Mouse (Mus musculus): ENCODE results near the gene Rere.
A peak's percentile ranks its signal among the peaks of the same experiment; 100 is the strongest.
"Not testable (repeated sequence)": the region's sequence is repeated elsewhere in the genome, so short reads cannot be mapped to it uniquely, and the experiment has no call there.

The Rere gene

DNA sequence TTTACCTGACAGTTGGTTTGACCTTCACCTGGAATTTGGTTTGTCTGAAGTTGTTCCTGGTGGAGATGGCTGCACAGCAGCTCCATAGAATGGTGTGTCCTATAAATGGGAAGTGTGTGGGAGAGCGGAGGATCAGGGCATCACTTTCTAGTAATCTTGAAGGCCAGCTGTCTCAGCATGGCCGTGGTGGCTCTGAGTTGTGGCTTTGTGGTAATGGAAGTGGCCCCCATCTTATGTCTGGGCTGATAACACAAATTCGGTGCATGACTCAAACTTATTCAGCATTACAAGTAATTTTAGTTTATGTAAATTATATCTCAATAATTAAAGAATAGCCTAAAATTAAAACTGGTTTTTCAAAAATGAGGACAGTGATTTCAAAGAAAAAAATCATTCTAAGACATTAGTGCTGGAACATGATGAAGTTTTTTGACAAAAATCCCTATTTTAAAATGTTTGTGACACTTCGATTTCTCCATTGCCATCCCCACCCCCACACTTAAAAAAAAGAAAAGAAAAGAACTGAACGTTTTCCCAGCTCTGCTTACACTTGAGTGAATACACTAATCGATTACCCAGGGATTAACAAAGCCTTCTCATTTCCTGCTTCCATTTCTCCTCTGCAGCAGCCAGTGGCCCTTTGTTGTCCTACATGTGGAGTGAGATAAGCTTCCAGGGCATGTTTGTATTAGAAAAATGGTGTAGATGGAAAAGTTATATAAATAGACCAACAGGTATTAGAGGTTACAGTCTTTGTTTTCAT lies 180.2 kb downstream of the Rere start:
- peak; percentile 64 for DNase-seq (ENCODE audit: inconsistent ontology term)

DNA sequence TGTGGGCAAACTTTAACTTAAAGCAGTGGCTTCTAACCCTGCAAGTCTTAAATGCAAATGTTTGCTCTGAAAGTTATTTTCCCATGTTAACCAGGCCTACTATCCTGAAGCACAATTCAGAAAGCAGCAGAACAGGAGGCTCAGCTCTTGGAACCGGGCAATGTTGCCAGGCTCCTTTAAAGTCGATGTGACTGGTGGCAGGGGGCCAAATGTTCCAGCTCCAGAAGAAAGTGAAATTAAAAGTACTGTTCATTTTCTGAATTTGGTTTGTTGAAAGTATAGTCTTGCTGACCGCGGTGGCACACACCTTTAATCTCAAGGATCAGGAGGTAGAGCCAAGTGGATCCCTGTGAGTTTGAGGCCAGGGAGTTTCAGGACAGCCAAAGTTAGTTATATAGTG lies 180.9 kb downstream of the Rere start:
- DNase-seq (ENCODE audit: inconsistent ontology term): peak; percentile 45

DNA sequence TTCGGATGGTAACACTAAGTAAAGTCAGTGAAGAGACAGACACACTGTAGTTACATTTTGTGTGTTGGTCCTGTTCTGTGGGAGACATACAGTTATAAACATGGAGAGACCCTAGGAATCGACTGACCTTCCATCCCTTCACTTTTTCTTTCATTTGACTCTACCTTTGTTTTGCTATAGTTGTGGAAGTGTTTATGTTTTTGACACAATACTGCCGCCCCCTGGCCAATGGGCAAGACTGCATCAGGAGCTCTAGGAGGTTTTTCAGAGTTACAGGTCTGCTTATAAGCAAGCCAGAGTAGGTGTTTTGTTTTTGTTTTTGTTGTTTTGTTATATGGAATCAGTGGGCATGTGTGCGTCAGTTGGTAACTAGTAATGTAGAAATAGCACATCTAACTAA lies 184.3 kb downstream of the Rere start:
- peak; percentile 66 for DNase-seq (ENCODE audit: inconsistent ontology term)

DNA sequence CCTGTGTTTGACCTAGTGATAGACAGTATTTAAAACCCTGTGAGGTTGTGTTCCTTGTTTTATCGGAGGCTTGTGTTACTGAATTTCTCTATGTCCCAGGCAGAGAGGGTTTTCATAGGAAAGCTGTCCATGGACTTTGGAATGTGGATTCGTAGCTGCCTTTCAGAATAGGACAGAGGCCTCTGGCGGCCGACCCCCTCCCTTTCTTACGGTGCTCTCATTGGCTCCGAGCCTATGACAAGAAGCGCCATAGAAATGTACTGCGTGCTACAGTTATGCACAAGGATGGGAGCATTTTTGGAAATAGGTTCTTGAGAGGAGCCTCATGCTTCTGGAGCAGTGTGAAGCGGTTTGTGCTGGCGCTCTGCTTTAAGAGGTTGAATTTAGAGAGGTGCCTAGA lies 187.8 kb downstream of the Rere start:
- no peak for DNase-seq (ENCODE audit: inconsistent ontology term)

DNA sequence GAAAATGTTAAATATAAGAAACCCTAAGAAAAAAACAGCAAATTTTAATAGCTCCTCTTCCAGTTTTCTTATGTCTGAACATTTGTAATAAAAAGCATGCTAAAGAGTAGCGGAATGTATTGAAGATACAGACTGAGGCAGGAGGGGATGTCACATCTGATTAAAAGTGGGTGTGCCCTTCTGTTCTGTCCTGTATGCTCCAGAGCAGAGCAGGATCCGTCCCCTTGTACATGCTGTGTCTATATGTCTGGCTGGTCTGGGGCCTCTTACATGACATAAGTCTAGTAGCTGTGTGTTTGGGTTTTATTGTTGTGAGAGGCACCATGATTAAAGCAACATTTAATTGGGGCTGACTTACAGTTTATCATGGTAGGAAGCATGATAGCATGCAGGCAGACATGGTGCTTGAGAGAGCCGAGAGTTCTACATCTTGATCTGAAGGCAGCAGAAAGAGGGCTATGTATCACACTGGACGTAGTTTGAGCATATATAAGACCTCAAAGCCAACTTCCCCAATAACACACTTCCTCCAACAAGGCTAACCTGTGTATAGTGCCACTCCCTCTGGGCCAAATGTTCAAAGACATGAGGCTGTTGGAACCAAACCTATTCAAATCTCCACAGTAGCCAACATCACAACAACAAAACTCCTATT lies 189.4 kb downstream of the Rere start:
- no peak for DNase-seq (ENCODE audit: inconsistent ontology term)

DNA sequence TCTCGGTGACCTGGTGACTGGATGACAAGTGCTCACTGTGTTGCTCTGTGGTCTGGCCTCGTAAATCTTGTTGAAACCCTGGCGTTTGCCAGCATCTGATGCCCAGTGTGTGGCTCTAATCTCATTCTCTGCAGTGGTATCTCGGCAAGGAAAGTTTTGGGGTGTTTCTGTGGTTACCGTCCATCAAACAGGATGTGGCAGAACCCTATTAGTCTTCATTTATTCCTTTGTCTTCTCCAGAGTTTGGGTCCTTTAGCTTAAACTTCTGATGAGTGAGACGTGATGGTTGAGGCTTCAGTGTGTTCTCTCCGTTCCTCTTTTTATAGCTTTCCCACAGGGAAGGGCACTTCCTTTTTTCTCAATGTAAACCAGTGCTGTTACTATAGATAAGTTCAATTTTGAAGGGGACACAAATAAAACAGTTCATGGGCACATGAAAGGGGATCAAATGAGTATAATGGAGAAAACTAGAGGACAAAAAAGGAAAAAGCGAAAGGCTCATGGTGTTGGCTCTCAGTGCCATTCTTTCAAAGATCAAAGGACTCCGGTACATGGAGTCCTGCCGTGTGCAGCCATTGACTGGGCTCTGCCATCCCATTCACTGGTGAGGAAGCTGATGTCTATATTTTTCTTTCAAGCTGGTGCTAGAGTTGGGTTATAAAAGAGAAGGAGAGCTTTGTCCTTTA lies 191.4 kb downstream of the Rere start:
- DNase-seq (ENCODE audit: inconsistent ontology term): peak; percentile 74

DNA sequence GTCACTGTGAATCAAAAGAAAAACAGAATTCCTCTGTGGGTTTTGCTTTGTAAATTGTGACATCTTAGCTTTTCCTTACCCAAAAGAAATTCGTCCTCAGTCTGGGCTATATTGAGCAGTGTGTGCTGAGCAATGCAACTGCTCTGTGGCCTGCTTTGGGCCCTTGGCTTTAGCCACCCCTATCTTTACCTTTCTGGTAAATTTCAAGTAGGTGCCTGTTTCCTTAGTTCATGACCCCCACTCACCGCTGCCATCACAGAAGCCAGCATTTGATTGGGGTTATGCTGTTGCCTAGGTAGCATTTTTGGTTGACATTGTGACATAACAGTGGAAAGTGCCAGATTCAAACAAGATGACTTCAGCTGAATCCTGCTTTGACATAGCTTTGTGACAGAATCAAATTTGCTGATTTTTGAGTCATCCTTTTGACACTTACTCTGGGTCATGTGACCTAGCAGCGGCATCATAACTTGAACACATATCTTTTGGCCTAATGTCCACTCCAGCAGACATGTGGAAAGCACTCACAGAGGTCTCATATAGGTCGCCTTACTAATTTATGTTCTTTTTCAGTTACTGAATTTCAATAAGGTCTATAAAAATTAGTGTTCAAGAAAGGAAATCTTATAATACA lies 192.1 kb downstream of the Rere start:
- peak; percentile 35 for DNase-seq (ENCODE audit: inconsistent ontology term)

DNA sequence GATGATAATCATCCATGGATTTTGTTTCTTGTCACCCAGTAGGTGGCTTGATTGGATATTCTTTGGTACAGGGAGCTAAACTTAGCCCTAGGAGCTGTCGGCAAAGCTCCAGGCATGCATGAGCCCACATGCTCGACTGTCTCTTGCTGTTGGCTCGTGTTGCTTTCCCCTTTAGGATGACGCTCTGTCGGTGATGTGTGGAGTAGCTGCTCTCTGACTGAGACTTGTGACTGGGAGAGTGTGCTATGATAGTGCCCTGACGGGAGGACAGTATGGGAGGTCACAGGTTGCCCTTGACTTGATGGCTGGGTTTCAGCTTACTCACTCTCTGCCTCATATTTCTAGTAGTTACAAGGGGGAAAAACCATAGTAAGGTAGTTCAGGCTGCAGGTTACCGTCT lies 192.6 kb downstream of the Rere start:
- no peak for DNase-seq (ENCODE audit: inconsistent ontology term)

DNA sequence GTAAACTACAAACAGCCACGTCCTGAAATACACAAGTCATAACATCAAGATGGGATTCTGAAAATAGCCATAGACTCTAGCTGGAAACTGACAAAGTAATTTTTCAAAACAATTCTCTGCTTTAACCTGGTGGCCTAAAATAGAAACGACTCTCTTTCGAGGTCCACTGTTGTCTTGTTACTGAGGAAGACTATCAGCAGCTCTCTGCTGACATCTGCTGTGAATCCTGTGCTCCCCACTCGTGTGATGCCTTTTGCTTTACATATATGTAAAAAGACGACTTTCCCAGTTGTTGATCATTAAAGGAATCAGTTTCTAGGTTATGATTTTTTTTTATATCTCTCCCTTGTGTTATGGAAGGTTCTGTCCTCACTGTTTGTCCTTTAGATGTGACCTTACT lies 194.8 kb downstream of the Rere start:
- DNase-seq (ENCODE audit: inconsistent ontology term): no peak

DNA sequence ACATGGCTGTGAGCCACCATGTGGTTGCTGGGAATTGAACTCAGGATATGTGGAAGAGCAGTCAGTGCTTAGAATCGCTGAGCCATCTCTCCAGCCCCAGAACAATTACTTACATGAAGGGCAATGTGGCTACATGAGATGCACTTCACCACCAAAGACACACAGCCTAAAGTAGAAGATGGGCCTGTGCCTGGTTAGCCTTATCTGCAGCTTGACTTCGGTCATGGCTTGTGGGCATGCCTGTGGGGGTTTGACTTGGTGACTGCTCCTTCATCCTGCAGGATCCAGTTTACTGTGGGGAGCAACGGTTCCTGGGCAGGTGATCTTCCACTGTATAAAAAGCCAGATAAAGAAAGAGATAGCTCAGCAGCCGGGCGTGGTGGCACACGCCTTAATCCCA lies 196.6 kb downstream of the Rere start:
- no peak for DNase-seq (ENCODE audit: inconsistent ontology term)

DNA sequence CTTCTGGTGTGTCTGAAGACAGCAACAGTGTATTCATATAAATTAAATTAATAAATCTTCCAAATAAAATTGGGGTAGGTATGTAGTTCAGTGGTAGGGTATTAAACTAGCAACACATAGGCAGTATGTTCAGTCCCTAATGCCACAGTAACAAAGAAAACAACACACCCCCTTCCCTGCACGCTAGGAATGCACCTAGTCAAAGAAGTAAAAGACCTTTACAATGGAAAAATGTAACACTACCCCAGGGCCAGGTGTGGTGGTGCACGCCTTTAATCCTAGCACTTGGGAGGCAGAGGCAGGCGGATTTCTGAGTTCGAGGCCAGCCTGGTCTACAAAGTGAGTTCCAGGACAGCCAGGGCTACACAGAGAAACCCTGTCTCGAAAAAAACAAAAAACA lies 201.6 kb downstream of the Rere start:
- DNase-seq (ENCODE audit: inconsistent ontology term): not testable (repeated sequence)

DNA sequence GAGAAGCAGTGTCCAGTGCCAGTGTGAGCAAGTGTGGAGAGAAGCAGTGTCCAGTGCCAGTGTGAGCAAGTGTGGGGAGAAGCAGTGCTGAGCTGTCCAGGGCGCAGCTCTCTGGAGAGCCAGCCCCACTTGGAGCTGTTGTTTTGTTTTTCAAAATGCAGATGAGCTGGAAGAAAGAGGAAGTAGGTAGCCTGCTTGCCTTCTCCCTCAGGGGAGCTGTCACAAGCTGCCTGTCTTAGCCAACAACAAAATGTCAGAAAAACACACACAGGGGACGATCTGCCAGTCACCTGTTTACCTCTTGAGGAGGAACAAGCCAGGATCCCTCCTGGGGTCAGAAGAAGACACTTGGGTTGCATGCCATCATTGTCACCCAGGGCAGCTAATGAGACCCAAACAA lies 204.7 kb downstream of the Rere start:
- no peak for DNase-seq (ENCODE audit: inconsistent ontology term)

DNA sequence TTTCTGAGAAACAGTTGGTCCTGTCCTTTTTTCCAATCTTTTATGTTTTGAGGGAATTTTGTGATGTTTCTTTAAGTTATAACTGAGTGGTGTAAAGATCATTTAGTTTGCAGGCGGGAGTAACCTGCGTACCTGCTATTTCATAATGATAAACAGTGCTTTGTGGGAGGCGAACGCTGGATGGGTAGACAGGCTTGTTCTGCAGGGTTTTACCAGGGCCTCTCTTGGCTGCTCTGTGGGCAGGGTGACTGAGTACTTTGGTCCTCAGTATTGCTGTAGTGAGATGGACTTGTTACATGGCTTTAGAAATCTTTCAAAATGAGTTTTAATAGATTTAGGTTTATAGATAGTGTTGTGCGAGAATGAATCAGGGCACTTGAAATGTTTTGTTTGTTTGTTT lies 205.7 kb downstream of the Rere start:
- DNase-seq (ENCODE audit: inconsistent ontology term): no peak

DNA sequence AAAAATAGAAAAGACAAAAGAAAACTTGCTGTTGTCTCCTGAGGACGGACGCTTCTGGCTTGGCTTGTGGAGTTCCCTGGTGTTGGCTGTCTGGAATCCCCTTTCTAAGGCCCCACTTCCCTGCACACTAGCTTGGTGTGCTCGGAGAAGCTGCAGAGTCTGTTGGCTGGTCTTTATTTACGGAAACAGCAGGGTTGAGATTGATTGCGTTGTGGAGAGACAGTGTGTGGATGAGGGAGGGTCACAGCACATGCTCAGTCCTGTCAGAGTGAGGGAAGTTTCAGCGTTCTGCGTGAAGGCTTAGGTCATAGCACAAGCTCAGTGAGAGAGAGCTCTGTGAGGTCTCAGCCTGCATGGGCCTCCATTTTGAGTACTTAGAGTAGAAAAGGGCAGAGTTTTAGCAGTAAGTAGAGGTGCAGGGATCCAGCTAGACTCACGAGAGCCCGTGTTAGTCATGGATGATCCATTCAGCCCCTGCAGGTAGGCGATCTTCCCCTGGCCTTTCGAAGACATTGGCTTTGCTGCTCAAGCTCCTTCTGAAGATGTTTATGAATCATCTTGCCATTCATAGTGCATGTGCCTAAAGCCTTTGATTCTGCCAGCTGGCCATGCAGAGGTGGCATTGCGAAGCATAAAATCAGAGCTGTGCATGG lies 206.8 kb downstream of the Rere start:
- peak; percentile 77 for DNase-seq (ENCODE audit: inconsistent ontology term)

DNA sequence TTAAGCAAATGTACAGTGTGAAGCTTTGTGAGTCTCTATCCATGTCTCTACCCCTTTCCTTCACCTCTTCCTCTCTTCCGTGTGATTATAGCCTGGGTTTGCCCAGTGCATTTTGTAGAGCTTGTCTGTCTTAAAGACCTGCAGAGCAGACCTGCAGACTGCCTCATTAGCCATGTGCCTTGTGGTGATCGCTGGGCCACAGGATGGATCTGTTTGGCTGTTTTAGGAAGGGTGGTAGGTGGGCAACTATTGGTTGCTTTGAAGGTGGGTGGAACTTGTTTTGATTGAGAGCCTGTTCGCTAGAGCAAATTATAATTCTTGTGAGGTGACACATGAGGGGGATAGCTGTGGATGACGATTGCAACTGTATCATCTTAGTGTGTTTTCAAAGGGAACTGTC lies 207.3 kb downstream of the Rere start:
- peak; percentile 26 for DNase-seq (ENCODE audit: inconsistent ontology term)

DNA sequence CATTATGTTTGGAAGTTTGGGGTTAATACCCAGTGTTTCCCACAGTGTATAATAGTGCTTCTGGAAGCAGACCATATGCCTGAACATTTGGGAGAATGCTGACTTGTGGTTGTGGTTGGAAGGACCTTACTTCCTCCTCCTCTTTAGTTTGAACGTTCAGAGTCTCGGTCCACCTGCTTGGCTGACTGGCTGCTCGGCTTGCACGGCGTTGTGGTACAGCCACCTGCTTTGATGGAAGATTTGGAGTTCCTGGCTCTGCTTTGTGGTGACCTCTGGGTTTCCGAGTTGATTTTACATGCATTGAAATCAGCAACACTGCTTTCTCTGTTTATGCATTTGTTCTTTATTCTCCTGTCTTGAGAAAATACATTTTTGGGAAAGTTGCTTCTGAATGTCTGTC lies 208.6 kb downstream of the Rere start:
- no peak for DNase-seq (ENCODE audit: inconsistent ontology term)

DNA sequence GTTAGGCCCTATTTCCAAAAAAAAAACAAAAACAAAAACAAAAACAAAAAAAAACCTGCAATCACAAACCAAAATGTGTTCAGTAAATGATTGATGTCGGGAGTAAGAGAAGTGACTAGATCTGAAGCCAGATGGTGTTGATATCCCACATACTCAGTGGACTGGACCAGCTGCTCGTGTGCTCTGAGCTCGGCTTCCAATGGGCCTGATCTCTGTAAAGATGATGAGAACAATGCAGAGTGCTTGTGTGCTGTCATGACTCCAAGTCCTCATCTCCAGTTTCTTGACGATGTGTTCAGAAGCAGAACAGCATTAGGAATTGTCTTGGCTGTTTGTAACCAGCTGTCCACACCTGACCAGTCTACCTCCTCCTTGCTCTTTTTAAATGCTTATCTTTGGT lies 210.3 kb downstream of the Rere start:
- DNase-seq (ENCODE audit: inconsistent ontology term): no peak

DNA sequence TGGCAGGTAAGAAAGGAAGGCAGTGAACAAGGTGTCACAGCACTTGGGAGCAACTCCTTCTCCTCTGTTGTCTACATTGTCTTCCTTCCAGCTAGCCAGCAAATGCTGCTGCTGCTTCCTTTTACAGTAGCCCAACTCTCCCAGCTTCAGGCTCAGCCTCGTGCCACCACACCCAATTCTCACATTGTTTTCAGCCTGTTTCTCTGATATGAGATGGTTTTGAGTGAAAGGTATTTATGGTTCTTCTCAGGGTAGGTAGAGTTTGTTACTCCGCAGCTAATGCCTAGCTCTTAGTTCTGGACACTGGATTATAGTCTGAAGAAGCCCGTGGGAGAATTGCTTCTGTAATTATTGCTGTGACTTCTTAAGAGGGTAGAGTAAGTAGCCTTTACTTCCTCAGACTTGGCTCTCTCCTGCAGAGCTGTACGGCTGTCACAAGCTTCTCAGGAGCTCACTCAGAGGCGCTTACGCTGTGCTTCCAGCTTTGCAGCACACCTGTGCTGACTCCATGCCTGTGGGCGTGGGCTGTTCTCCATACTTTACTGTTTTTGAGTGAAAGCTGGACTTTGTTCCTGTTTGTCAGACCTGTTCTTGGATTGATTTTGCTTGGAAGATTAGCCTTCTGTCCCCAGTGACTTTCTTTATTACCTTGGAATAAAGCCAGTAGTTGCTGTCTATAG lies 212.0 kb downstream of the Rere start:
- no peak for DNase-seq (ENCODE audit: inconsistent ontology term)

DNA sequence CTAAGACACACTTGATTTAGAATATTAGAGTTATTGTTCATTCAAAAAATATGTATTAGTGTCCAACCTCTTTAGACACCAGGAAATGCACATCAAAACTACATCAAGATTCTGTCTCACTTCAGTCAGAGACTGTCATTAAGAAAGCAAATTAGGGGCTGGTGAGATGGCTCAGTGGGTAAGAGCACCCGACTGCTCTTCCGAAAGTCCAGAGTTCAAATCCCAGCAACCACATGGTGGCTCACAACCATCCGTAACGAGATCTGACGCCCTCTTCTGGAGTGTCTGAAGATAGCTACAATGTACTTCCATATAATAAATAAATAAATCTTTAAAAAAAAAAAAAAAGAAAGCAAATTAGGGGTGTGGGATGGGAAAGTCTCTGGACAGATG lies 212.5 kb downstream of the Rere start:
- not testable (repeated sequence) for DNase-seq (ENCODE audit: inconsistent ontology term)

DNA sequence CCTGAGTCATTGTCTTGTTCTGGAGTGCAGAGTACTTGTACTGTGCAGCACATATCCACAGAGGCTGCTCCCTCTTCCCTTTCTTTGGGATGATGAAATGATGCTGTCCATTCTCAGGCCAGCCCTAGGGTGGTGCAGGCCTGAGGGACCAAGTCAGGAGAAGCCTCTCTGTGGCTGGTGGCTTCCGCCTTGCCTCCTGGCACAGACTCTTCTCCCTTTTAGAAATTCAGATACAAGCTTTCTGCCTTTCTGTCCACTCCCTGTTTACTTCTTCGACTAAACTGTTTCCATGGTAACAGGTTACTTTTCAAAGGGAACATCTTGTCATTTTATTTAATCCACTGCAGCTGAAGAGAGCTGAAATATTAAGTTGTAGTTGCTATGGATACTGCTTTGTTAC lies 214.1 kb downstream of the Rere start:
- no peak for DNase-seq (ENCODE audit: inconsistent ontology term)

DNA sequence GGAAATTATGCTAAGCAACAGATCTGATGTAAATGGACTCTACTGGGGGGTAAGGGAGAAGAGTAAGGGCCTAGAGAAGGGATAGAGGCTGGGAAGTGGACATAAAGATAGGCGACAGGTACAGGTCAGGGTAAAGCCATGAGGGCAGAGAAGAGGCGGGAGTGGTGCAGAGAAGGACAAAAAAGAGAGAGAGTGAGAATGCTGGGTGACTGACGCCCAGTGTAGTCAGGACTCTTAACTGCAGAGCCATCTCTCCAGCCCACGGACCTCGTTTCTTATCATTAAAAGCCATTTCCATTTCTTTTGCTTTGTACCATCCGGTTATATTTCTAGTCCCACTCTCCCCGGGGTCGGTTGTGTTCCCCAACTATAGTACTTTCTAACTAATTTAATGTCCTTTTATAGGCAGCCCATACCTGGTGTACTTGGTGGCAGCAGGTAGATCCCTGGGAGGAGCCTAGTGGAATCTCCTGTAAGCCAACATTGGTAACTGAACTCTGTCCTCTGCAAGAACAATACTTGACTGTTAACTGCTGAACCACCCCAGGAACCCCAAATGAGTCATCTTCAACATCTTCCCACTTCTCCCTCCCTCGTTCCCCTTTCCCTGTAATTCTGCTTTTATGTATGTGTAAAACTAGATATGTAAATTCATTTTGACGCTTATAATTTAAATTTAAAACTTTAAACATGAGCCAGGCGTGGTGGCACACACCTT lies 223.0 kb downstream of the Rere start:
- DNase-seq (ENCODE audit: inconsistent ontology term): no peak
